Mouse (Mus musculus) neural tube, embryonic 13.5 days (tissue): ENCODE measurements around the gene Igfbp5. TPM values are rescaled to one million over a fixed set of nuclear protein-coding genes. Genes with fewer than 3 reads are reported as not detected.

ENCODE experiments used
- ATAC-seq: fragments of 200-750 bp; cut with Nextera tagmentation; 2 replicates; pipeline ENCODE4 v1.8.0; 2017; ENCODE audit warnings: low read depth, mild to moderate bottlenecking, moderate TSS enrichment, moderate library complexity
- H3K27ac ChIP-seq: fragments of 300-500 bp; sonication (generic); replicated peaks from 2 replicates; pipeline ENCODE4 v1.5.1; 2015; ENCODE audit warnings: moderate library complexity, mild to moderate bottlenecking, inconsistent platforms
- H3K27me3 ChIP-seq: fragments of 300-500 bp; sonication (generic); 2 replicates; pipeline ENCODE4 v1.6.1; 2015; ENCODE audit warnings: mild to moderate bottlenecking, inconsistent platforms
- H3K36me3 ChIP-seq: fragments of 300-500 bp; sonication (generic); 2 replicates; pipeline ENCODE4 v1.6.1; 2015; ENCODE audit warnings: mild to moderate bottlenecking, inconsistent platforms
- H3K4me1 ChIP-seq: fragments of 300-500 bp; sonication (generic); replicated peaks from 2 replicates; pipeline ENCODE4 v1.6.1; 2015; ENCODE audit warnings: inconsistent platforms
- H3K4me2 ChIP-seq: fragments of 300-500 bp; sonication (generic); 2 replicates; pipeline ENCODE4 v1.6.1; 2015; ENCODE audit warnings: inconsistent platforms, mild to moderate bottlenecking, moderate library complexity
- H3K4me3 ChIP-seq: fragments of 300-500 bp; sonication (generic); 2 replicates; pipeline ENCODE4 v1.5.1; 2015; ENCODE audit warnings: mild to moderate bottlenecking, inconsistent platforms
- H3K9ac ChIP-seq: fragments of 300-500 bp; sonication (generic); 2 replicates; pipeline ENCODE4 v1.6.1; 2015; ENCODE audit warnings: moderate library complexity, mild to moderate bottlenecking, inconsistent platforms
- H3K9me3 ChIP-seq: fragments of 300-500 bp; sonication (generic); 2 replicates; pipeline ENCODE4 v1.6.1; 2016; ENCODE audit warnings: inconsistent platforms
- WGBS: fragments of 180-500 bp; shearing (Covaris S2); methylation state at CpG from one replicate; pipeline ENCODE4 v1.1.7; 2015; 5-methylcytosine and 5-hydroxymethylcytosine counted together
- polyA plus RNA-seq: library from polyadenylated mRNA; unstranded; fragments of >200 nt; fragmentation: Nextera tagmentation; extraction: Ambion mirVana; gene quantifications from 2 replicates; pipeline ENCODE4 v1.2.1, GENCODE M21; 2015

Igfbp5 gene
- polyA plus RNA-seq, 1 experiment from 2014 or later, result 158 TPM

GRCm38 (mm10) chr1:72828843-72829242 lies 45.8 kb downstream of the Igfbp5 start:
- no peaks in the 10 kb centered on the region for H3K9me3 ChIP-seq
- H3K4me1 ChIP-seq, result peaks cover 57% of the 10 kb centered on the region
- WGBS, result 91% methylated on average over 5 of the region's 5 CpGs
- no peaks in the 10 kb centered on the region for H3K27me3 ChIP-seq
- no peak overlapping the region for H3K4me2 ChIP-seq
- peaks cover 17% of the 10 kb centered on the region; the same call in 1 of the 2 replicates for H3K36me3 ChIP-seq
- H3K9ac ChIP-seq, result no peak overlapping the region
- no peak overlapping the region for H3K4me3 ChIP-seq
- no peak overlapping the region for H3K27ac ChIP-seq
- no peak for ATAC-seq

GRCm38 (mm10) chr1:72827411-72828315 lies 47.0 kb downstream of the Igfbp5 start:
- H3K9ac ChIP-seq, result peak overlapping the region; percentile 86
- H3K36me3 ChIP-seq, result peaks cover 11% of the 10 kb centered on the region; the same call in 1 of the 2 replicates
- H3K4me2 ChIP-seq, result peak overlapping the region; percentile 94
- no peaks in the 10 kb centered on the region for H3K9me3 ChIP-seq
- H3K27me3 ChIP-seq, result no peaks in the 10 kb centered on the region
- 11% methylated on average over 12 of the region's 12 CpGs for WGBS
- peak; percentile 32; the same call in 1 of the 2 replicates for ATAC-seq
- H3K4me3 ChIP-seq, result peak overlapping the region; percentile 68
- H3K27ac ChIP-seq, result peak overlapping the region; percentile 92
- peaks cover 52% of the 10 kb centered on the region for H3K4me1 ChIP-seq

- H3K9ac ChIP-seq, result peak overlapping the region; percentile 86
- 1% methylated on average over 7 of the region's 7 CpGs for WGBS
- H3K4me2 ChIP-seq, result peak overlapping the region; percentile 94
- no peak for ATAC-seq
- H3K36me3 ChIP-seq, result peaks cover 11% of the 10 kb centered on the region; the same call in 1 of the 2 replicates
- no peaks in the 10 kb centered on the region for H3K9me3 ChIP-seq
- peaks cover 45% of the 10 kb centered on the region for H3K4me1 ChIP-seq
- H3K27ac ChIP-seq, result peak overlapping the region; percentile 92
- H3K27me3 ChIP-seq, result no peaks in the 10 kb centered on the region
- H3K4me3 ChIP-seq, result peak overlapping the region; percentile 68
Measured at GRCm38 (mm10) chr1:72826931-72827330, 47.8 kb downstream of the Igfbp5 start.

GRCm38 (mm10) chr1:72826446-72826845 lies 48.2 kb downstream of the Igfbp5 start:
- H3K4me3 ChIP-seq, result peak overlapping the region; percentile 68
- WGBS, result under 1% methylated on average over 6 of the region's 6 CpGs
- no peak for ATAC-seq
- peaks cover 45% of the 10 kb centered on the region for H3K4me1 ChIP-seq
- peak overlapping the region; percentile 94 for H3K4me2 ChIP-seq
- H3K27ac ChIP-seq, result peak overlapping the region; percentile 92
- H3K9me3 ChIP-seq, result no peaks in the 10 kb centered on the region
- peaks cover under 1% of the 10 kb centered on the region; the same call in 1 of the 2 replicates for H3K27me3 ChIP-seq
- H3K9ac ChIP-seq, result peak overlapping the region; percentile 86
- H3K36me3 ChIP-seq, result peaks cover 11% of the 10 kb centered on the region; the same call in 1 of the 2 replicates

GRCm38 (mm10) chr1:72825921-72826320 lies 48.8 kb downstream of the Igfbp5 start:
- H3K4me2 ChIP-seq, result peak overlapping the region; percentile 94
- no peak for ATAC-seq
- peaks cover 45% of the 10 kb centered on the region for H3K4me1 ChIP-seq
- peak overlapping the region; percentile 92 for H3K27ac ChIP-seq
- H3K9ac ChIP-seq, result peak overlapping the region; percentile 86
- WGBS, result 5% methylated on average over 4 of the region's 4 CpGs
- H3K9me3 ChIP-seq, result no peaks in the 10 kb centered on the region
- H3K27me3 ChIP-seq, result peaks cover 3% of the 10 kb centered on the region; the same call in 1 of the 2 replicates
- H3K36me3 ChIP-seq, result 0 out of 2 replicates have a peak, but pooled peaks cover 6% of the 10 kb centered on the region
- H3K4me3 ChIP-seq, result peak overlapping the region; percentile 68

GRCm38 (mm10) chr1:72825286-72825685 lies 49.4 kb downstream of the Igfbp5 start:
- H3K4me2 ChIP-seq, result peak overlapping the region; percentile 94
- peak overlapping the region; percentile 92 for H3K27ac ChIP-seq
- H3K27me3 ChIP-seq, result peaks cover 3% of the 10 kb centered on the region; the same call in 1 of the 2 replicates
- H3K9me3 ChIP-seq, result no peaks in the 10 kb centered on the region
- peaks cover 45% of the 10 kb centered on the region for H3K4me1 ChIP-seq
- ATAC-seq, result peak; percentile 9; the same call in 1 of the 2 replicates
- peak overlapping the region; percentile 68 for H3K4me3 ChIP-seq
- H3K36me3 ChIP-seq, result 0 out of 2 replicates have a peak, but pooled peaks cover under 1% of the 10 kb centered on the region
- H3K9ac ChIP-seq, result peak overlapping the region; percentile 86
- 0% methylated on average over 19 of the region's 20 CpGs for WGBS

- Histone ChIP-seq H3K36me3 (no peaks in the 10 kb centered on the region), H3K4me1 (peaks cover 45% of the 10 kb centered on the region), H3K27me3 (peaks cover 3% of the 10 kb centered on the region; the same call in 1 of the 2 replicates), H3K4me2 (peak overlapping the region; percentile 94), H3K4me3 (peak overlapping the region; percentile 68), H3K9me3 (no peaks in the 10 kb centered on the region), H3K27ac (peak overlapping the region; percentile 84), H3K9ac (peak overlapping the region; percentile 86)
- WGBS, result under 1% methylated on average over 37 of the region's 37 CpGs
- peak; percentile 67 for ATAC-seq
Measured at GRCm38 (mm10) chr1:72824707-72825101, 50.0 kb downstream of the Igfbp5 start.

- Histone ChIP-seq H3K9me3 (no peaks in the 10 kb centered on the region), H3K4me1 (peaks cover 45% of the 10 kb centered on the region), H3K4me3 (peak within 1 kb of the TSS; percentile 68), H3K4me2 (peak within 1 kb of the TSS; percentile 94), H3K27me3 (peaks cover 3% of the 10 kb centered on the region; the same call in 1 of the 2 replicates), H3K36me3 (no peaks in the 10 kb centered on the region), H3K9ac (peak within 1 kb of the TSS; percentile 86), H3K27ac (peak within 1 kb of the TSS; percentile 92)
- peak; percentile 63 for ATAC-seq
- WGBS, result under 1% methylated on average over 50 of the region's 58 CpGs
Measured at GRCm38 (mm10) chr1:72823751-72824706, 50.7 kb downstream of the Igfbp5 start, which contains the start of gene Igfbp2. Gene Igfbp2, plus strand, starts transcription at chr1:72824503.

GRCm38 (mm10) chr1:72822893-72823292 lies 51.8 kb downstream of the Igfbp5 start:
- peaks cover 40% of the 10 kb centered on the region for H3K4me1 ChIP-seq
- 56% methylated on average over 10 of the region's 10 CpGs for WGBS
- H3K9me3 ChIP-seq, result no peaks in the 10 kb centered on the region
- no peak for ATAC-seq
- H3K4me2 ChIP-seq, result no peak overlapping the region
- H3K36me3 ChIP-seq, result no peaks in the 10 kb centered on the region
- H3K27ac ChIP-seq, result no peak overlapping the region
- peaks cover 3% of the 10 kb centered on the region; the same call in 1 of the 2 replicates for H3K27me3 ChIP-seq
- H3K9ac ChIP-seq, result no peak overlapping the region
- H3K4me3 ChIP-seq, result no peak overlapping the region

- Histone ChIP-seq H3K4me3 (no peak overlapping the region), H3K27me3 (peaks cover 3% of the 10 kb centered on the region; the same call in 1 of the 2 replicates), H3K36me3 (no peaks in the 10 kb centered on the region), H3K4me2 (no peak overlapping the region), H3K9me3 (no peaks in the 10 kb centered on the region), H3K9ac (no peak overlapping the region), H3K4me1 (peaks cover 18% of the 10 kb centered on the region), H3K27ac (no peak overlapping the region)
- WGBS, result 86% methylated on average over 6 of the region's 6 CpGs
- ATAC-seq, result no peak
Measured at GRCm38 (mm10) chr1:72819995-72820394, 54.7 kb downstream of the Igfbp5 start.

GRCm38 (mm10) chr1:72815616-72816015 lies 59.1 kb downstream of the Igfbp5 start:
- H3K9me3 ChIP-seq, result no peaks in the 10 kb centered on the region
- no peak overlapping the region for H3K4me2 ChIP-seq
- no peak for ATAC-seq
- no peaks in the 10 kb centered on the region for H3K27me3 ChIP-seq
- no peak overlapping the region for H3K27ac ChIP-seq
- H3K36me3 ChIP-seq, result no peaks in the 10 kb centered on the region
- no peak overlapping the region for H3K4me3 ChIP-seq
- no peak overlapping the region for H3K9ac ChIP-seq
- WGBS, result 87% methylated on average over 3 of the region's 3 CpGs
- peaks cover 26% of the 10 kb centered on the region for H3K4me1 ChIP-seq
